Mouse (Mus musculus): ENCODE measurements at regions not wholly inside any gene's neighbourhood (a gene's known extent, or its start where the extent isn't known, plus 50 kb on each side); places are given as distances from the start of the nearest gene placed in this dataset.
A peak's percentile ranks its signal among the peaks of the same experiment; 100 is the strongest.
"Not testable (repeated sequence)": the region's sequence is repeated elsewhere in the genome, so short reads cannot be mapped to it uniquely, and the experiment has no call there.

- H3K36me3 ChIP-seq (ENCODE audit: control insufficient read depth, insufficient read depth, low read length), result no peaks in the 10 kb centered on the region
- H3K4me2 ChIP-seq (ENCODE audit: low read depth, low read length), result no peak overlapping the region
- H3K9me3 ChIP-seq (replicated peaks; ENCODE audit: control insufficient read depth, low read length), result no peaks in the 10 kb centered on the region
- H3K9ac ChIP-seq (ENCODE audit: low read length), result no peak overlapping the region
- H3K27me3 ChIP-seq (ENCODE audit: control insufficient read depth, insufficient read depth, low read length), result no peaks in the 10 kb centered on the region
- no peak overlapping the region for H3K4me3 ChIP-seq (replicated peaks; ENCODE audit: low read length)
- no peak for ATAC-seq (ENCODE audit: insufficient read depth, low FRiP score)
- no peak overlapping the region for H3K27ac ChIP-seq (ENCODE audit: low read length)
- no peaks in the 10 kb centered on the region for H3K4me1 ChIP-seq (ENCODE audit: control insufficient read depth, insufficient read depth, low read length)
These were observed 128.3 kb downstream of the Sptssa start for GRCm38 (mm10) chr12:54528046-54528445.

GRCm38 (mm10) chr12:54527577-54527976, 128.8 kb downstream of the Sptssa start:
- no peaks in the 10 kb centered on the region for H3K9me3 ChIP-seq (replicated peaks; ENCODE audit: control insufficient read depth, low read length)
- no peak overlapping the region for H3K27ac ChIP-seq (ENCODE audit: low read length)
- no peaks in the 10 kb centered on the region for H3K36me3 ChIP-seq (ENCODE audit: control insufficient read depth, insufficient read depth, low read length)
- no peaks in the 10 kb centered on the region for H3K4me1 ChIP-seq (ENCODE audit: control insufficient read depth, insufficient read depth, low read length)
- H3K27me3 ChIP-seq (ENCODE audit: control insufficient read depth, insufficient read depth, low read length), result no peaks in the 10 kb centered on the region
- 63% methylated on average over 2 of the region's 2 CpGs for WGBS
- no peak overlapping the region for H3K4me2 ChIP-seq (ENCODE audit: low read depth, low read length)
- no peak overlapping the region for H3K4me3 ChIP-seq (replicated peaks; ENCODE audit: low read length)
- no peak for ATAC-seq (ENCODE audit: insufficient read depth, low FRiP score)
- H3K9ac ChIP-seq (ENCODE audit: low read length), result no peak overlapping the region

GRCm38 (mm10) chr12:54520406-54520805, 136.0 kb downstream of the Sptssa start:
- no peak for ATAC-seq (ENCODE audit: insufficient read depth, low FRiP score)
- WGBS, result 58% methylated on average over 4 of the region's 4 CpGs
- H3K36me3 ChIP-seq (ENCODE audit: control insufficient read depth, insufficient read depth, low read length), result no peaks in the 10 kb centered on the region
- no peak overlapping the region for H3K9ac ChIP-seq (ENCODE audit: low read length)
- H3K4me1 ChIP-seq (ENCODE audit: control insufficient read depth, insufficient read depth, low read length), result peaks cover 4% of the 10 kb centered on the region
- H3K27ac ChIP-seq (ENCODE audit: low read length), result no peak overlapping the region
- no peak overlapping the region for H3K4me2 ChIP-seq (ENCODE audit: low read depth, low read length)
- H3K4me3 ChIP-seq (replicated peaks; ENCODE audit: low read length), result no peak overlapping the region
- no peaks in the 10 kb centered on the region for H3K27me3 ChIP-seq (ENCODE audit: control insufficient read depth, insufficient read depth, low read length)
- H3K9me3 ChIP-seq (replicated peaks; ENCODE audit: control insufficient read depth, low read length), result no peaks in the 10 kb centered on the region

GRCm38 (mm10) chr12:54519370-54519769, 137.0 kb downstream of the Sptssa start:
- H3K27ac ChIP-seq (ENCODE audit: low read length), result no peak overlapping the region
- no peaks in the 10 kb centered on the region for H3K27me3 ChIP-seq (ENCODE audit: control insufficient read depth, insufficient read depth, low read length)
- WGBS, result 69% methylated on average over 3 of the region's 3 CpGs
- H3K36me3 ChIP-seq (ENCODE audit: control insufficient read depth, insufficient read depth, low read length), result no peaks in the 10 kb centered on the region
- no peak overlapping the region for H3K4me2 ChIP-seq (ENCODE audit: low read depth, low read length)
- no peak for ATAC-seq (ENCODE audit: insufficient read depth, low FRiP score)
- no peak overlapping the region for H3K4me3 ChIP-seq (replicated peaks; ENCODE audit: low read length)
- peaks cover 10% of the 10 kb centered on the region for H3K4me1 ChIP-seq (ENCODE audit: control insufficient read depth, insufficient read depth, low read length)
- H3K9me3 ChIP-seq (replicated peaks; ENCODE audit: control insufficient read depth, low read length), result no peaks in the 10 kb centered on the region
- no peak overlapping the region for H3K9ac ChIP-seq (ENCODE audit: low read length)

- H3K4me1 ChIP-seq (ENCODE audit: control insufficient read depth, insufficient read depth, low read length), result peaks cover 10% of the 10 kb centered on the region
- H3K4me2 ChIP-seq (ENCODE audit: low read depth, low read length), result no peak overlapping the region
- H3K36me3 ChIP-seq (ENCODE audit: control insufficient read depth, insufficient read depth, low read length), result no peaks in the 10 kb centered on the region
- no peak overlapping the region for H3K4me3 ChIP-seq (replicated peaks; ENCODE audit: low read length)
- no peak overlapping the region for H3K9ac ChIP-seq (ENCODE audit: low read length)
- peak overlapping the region; percentile 46; the same call in 1 of the 2 replicates for H3K27ac ChIP-seq (ENCODE audit: low read length)
- WGBS, result 34% methylated on average over 3 of the region's 3 CpGs
- ATAC-seq (ENCODE audit: insufficient read depth, low FRiP score), result no peak
- no peaks in the 10 kb centered on the region for H3K27me3 ChIP-seq (ENCODE audit: control insufficient read depth, insufficient read depth, low read length)
- H3K9me3 ChIP-seq (replicated peaks; ENCODE audit: control insufficient read depth, low read length), result no peaks in the 10 kb centered on the region
These were observed 139.1 kb downstream of the Sptssa start for GRCm38 (mm10) chr12:54517265-54517664.

GRCm38 (mm10) chr12:54516463-54516862, 139.9 kb downstream of the Sptssa start:
- peaks cover 10% of the 10 kb centered on the region for H3K4me1 ChIP-seq (ENCODE audit: control insufficient read depth, insufficient read depth, low read length)
- no peaks in the 10 kb centered on the region for H3K27me3 ChIP-seq (ENCODE audit: control insufficient read depth, insufficient read depth, low read length)
- 53% methylated on average over 3 of the region's 3 CpGs for WGBS
- no peak; the same call in 1 of the 2 replicates for ATAC-seq (ENCODE audit: insufficient read depth, low FRiP score)
- peak overlapping the region; percentile 46 for H3K27ac ChIP-seq (ENCODE audit: low read length)
- no peak overlapping the region for H3K4me2 ChIP-seq (ENCODE audit: low read depth, low read length)
- H3K36me3 ChIP-seq (ENCODE audit: control insufficient read depth, insufficient read depth, low read length), result no peaks in the 10 kb centered on the region
- no peaks in the 10 kb centered on the region for H3K9me3 ChIP-seq (replicated peaks; ENCODE audit: control insufficient read depth, low read length)
- H3K4me3 ChIP-seq (replicated peaks; ENCODE audit: low read length), result no peak overlapping the region
- no peak overlapping the region for H3K9ac ChIP-seq (ENCODE audit: low read length)

GRCm38 (mm10) chr12:54516039-54516438, 140.3 kb downstream of the Sptssa start:
- 50% methylated on average over 4 of the region's 4 CpGs for WGBS
- H3K9ac ChIP-seq (ENCODE audit: low read length); H3K36me3 ChIP-seq (ENCODE audit: control insufficient read depth, insufficient read depth, low read length); H3K4me3 ChIP-seq (replicated peaks; ENCODE audit: low read length); H3K4me2 ChIP-seq (ENCODE audit: low read depth, low read length); H3K27me3 ChIP-seq (ENCODE audit: control insufficient read depth, insufficient read depth, low read length); H3K9me3 ChIP-seq (replicated peaks; ENCODE audit: control insufficient read depth, low read length): not testable (repeated sequence)
- Histone ChIP-seq H3K4me1 (ENCODE audit: control insufficient read depth, insufficient read depth, low read length) (peaks cover 10% of the 10 kb centered on the region), H3K27ac (ENCODE audit: low read length) (peak overlapping the region; percentile 89)
- peak; percentile 56; the same call in 1 of the 2 replicates for ATAC-seq (ENCODE audit: insufficient read depth, low FRiP score)

GRCm38 (mm10) chr12:54509903-54510302, 146.5 kb downstream of the Sptssa start:
- peaks cover 8% of the 10 kb centered on the region for H3K4me1 ChIP-seq (ENCODE audit: control insufficient read depth, insufficient read depth, low read length)
- ATAC-seq (ENCODE audit: insufficient read depth, low FRiP score), result peak; percentile 48; the same call in 1 of the 2 replicates
- 26% methylated on average over 6 of the region's 6 CpGs for WGBS
- H3K9ac ChIP-seq (ENCODE audit: low read length), result no peak overlapping the region
- no peak overlapping the region for H3K4me2 ChIP-seq (ENCODE audit: low read depth, low read length)
- H3K27me3 ChIP-seq (ENCODE audit: control insufficient read depth, insufficient read depth, low read length), result no peaks in the 10 kb centered on the region
- H3K9me3 ChIP-seq (replicated peaks; ENCODE audit: control insufficient read depth, low read length), result no peaks in the 10 kb centered on the region
- H3K4me3 ChIP-seq (replicated peaks; ENCODE audit: low read length), result no peak overlapping the region
- peak overlapping the region; percentile 87 for H3K27ac ChIP-seq (ENCODE audit: low read length)
- no peaks in the 10 kb centered on the region for H3K36me3 ChIP-seq (ENCODE audit: control insufficient read depth, insufficient read depth, low read length)

- Histone ChIP-seq H3K27me3 (ENCODE audit: control insufficient read depth, insufficient read depth, low read length) (no peaks in the 10 kb centered on the region), H3K4me1 (ENCODE audit: control insufficient read depth, insufficient read depth, low read length) (no peaks in the 10 kb centered on the region), H3K27ac (ENCODE audit: low read length) (no peak overlapping the region), H3K4me3 (replicated peaks; ENCODE audit: low read length) (no peak overlapping the region), H3K9ac (ENCODE audit: low read length) (no peak overlapping the region), H3K36me3 (ENCODE audit: control insufficient read depth, insufficient read depth, low read length) (no peaks in the 10 kb centered on the region), H3K9me3 (replicated peaks; ENCODE audit: control insufficient read depth, low read length) (no peaks in the 10 kb centered on the region), H3K4me2 (ENCODE audit: low read depth, low read length) (no peak overlapping the region)
- ATAC-seq (ENCODE audit: insufficient read depth, low FRiP score), result no peak
- WGBS, result 82% methylated on average over 7 of the region's 7 CpGs
These were observed 153.6 kb downstream of the Sptssa start for GRCm38 (mm10) chr12:54502775-54503174.

- no peaks in the 10 kb centered on the region for H3K27me3 ChIP-seq (ENCODE audit: control insufficient read depth, insufficient read depth, low read length)
- no peaks in the 10 kb centered on the region for H3K36me3 ChIP-seq (ENCODE audit: control insufficient read depth, insufficient read depth, low read length)
- H3K9me3 ChIP-seq (replicated peaks; ENCODE audit: control insufficient read depth, low read length), result no peaks in the 10 kb centered on the region
- H3K9ac ChIP-seq (ENCODE audit: low read length), result no peak overlapping the region
- no peak for ATAC-seq (ENCODE audit: insufficient read depth, low FRiP score)
- 0 out of 2 replicates have a peak, but pooled peaks cover 7% of the 10 kb centered on the region for H3K4me1 ChIP-seq (ENCODE audit: control insufficient read depth, insufficient read depth, low read length)
- no peak overlapping the region for H3K4me3 ChIP-seq (replicated peaks; ENCODE audit: low read length)
- H3K4me2 ChIP-seq (ENCODE audit: low read depth, low read length), result no peak overlapping the region
- WGBS, result 66% methylated on average over 3 of the region's 3 CpGs
- H3K27ac ChIP-seq (ENCODE audit: low read length), result no peak overlapping the region
These were observed 156.4 kb downstream of the Sptssa start for GRCm38 (mm10) chr12:54499963-54500362.

Data from stomach, embryonic 16.5 days (tissue).